Mouse (Mus musculus): ENCODE data around the gene Mettl27. TPM values are rescaled to one million over a fixed set of nuclear protein-coding genes. Genes with fewer than 3 reads are reported as not detected.

Mettl27 gene
- 1 to 10 TPM; 4.9 to 6.2 TPM for total RNA-seq (2021)
- long read RNA-seq, experiment 1, partial matches to known transcripts = 0 of 8 reads
- long read RNA-seq, experiment 1, other reads (novel, unspliced or antisense) = 4 of 8 reads
- long read RNA-seq, experiment 2, transcript Mettl27-201 (6 exons, 2,808 nt) = major isoform, 5 of 12 reads
- long read RNA-seq, experiment 2, partial matches to known transcripts = 1 of 12 reads
- long read RNA-seq, experiment 2, other reads (novel, unspliced or antisense) = 5 of 12 reads

- DNase-seq = peak; percentile 89
- intact Hi-C loops (cut with DNase I; ENCODE audit: low total_unique reads) = no loop called here
Measured at GRCm38 (mm10) chr5:134932179-134932902, at the start of gene Mettl27. Gene Mettl27, plus strand, starts transcription at chr5:134932368.

- DNase-seq = peak; percentile 42
- intact Hi-C loops (cut with DNase I; ENCODE audit: low total_unique reads) = no loop called here
Measured at GRCm38 (mm10) chr5:134883077-134883476, 49.1 kb upstream of the Mettl27 start.

GRCm38 (mm10) chr5:134887447-134888335, 44.5 kb upstream of the Mettl27 start:
- intact Hi-C loops (cut with DNase I; ENCODE audit: low total_unique reads) = no loop called here
- DNase-seq = peak; percentile 45

- intact Hi-C loops (cut with DNase I; ENCODE audit: low total_unique reads) = no loop called here
- no peak for DNase-seq
Measured at GRCm38 (mm10) chr5:134888505-134888904, 43.7 kb upstream of the Mettl27 start.

- DNase-seq = no peak
Measured at GRCm38 (mm10) chr5:134890601-134891054, 41.5 kb upstream of the Mettl27 start.

GRCm38 (mm10) chr5:134891552-134891951, 40.6 kb upstream of the Mettl27 start:
- intact Hi-C loops (cut with DNase I; ENCODE audit: low total_unique reads) = no loop called here
- DNase-seq = no peak

More at GRCm38 (mm10) chr5:134890601-134891054, 41.5 kb upstream of the Mettl27 start:
- intact Hi-C loops (cut with DNase I; ENCODE audit: low total_unique reads) = no loop called here

- no peak for DNase-seq
- intact Hi-C loops (cut with DNase I; ENCODE audit: low total_unique reads) = no loop called here
Measured at GRCm38 (mm10) chr5:134892717-134893116, 39.5 kb upstream of the Mettl27 start.

- intact Hi-C loops (cut with DNase I; ENCODE audit: low total_unique reads) = no loop called here
- peak; percentile 49 for DNase-seq
Measured at GRCm38 (mm10) chr5:134895291-134895690, 36.9 kb upstream of the Mettl27 start.

- peak; percentile 42 for DNase-seq
- intact Hi-C loops (cut with DNase I; ENCODE audit: low total_unique reads) = no loop called here
Measured at GRCm38 (mm10) chr5:134896965-134897364, 35.2 kb upstream of the Mettl27 start.

GRCm38 (mm10) chr5:134897596-134897995, 34.6 kb upstream of the Mettl27 start:
- DNase-seq = no peak
- intact Hi-C loops (cut with DNase I; ENCODE audit: low total_unique reads) = no loop called here

- intact Hi-C loops (cut with DNase I; ENCODE audit: low total_unique reads) = loop anchor here (5.0 kb wide), 1 partner anchor 154 kb away; the partner anchor contains the start of gene Eln
- DNase-seq = peak; percentile 26
Measured at GRCm38 (mm10) chr5:134901012-134901643, 31.0 kb upstream of the Mettl27 start.

GRCm38 (mm10) chr5:134901644-134902027, 30.5 kb upstream of the Mettl27 start:
- intact Hi-C loops (cut with DNase I; ENCODE audit: low total_unique reads) = loop anchor here (5.0 kb wide), 1 partner anchor 154 kb away; the partner anchor contains the start of gene Eln
- no peak for DNase-seq

- intact Hi-C loops (cut with DNase I; ENCODE audit: low total_unique reads) = loop anchor here (5.0 kb wide), 1 partner anchor 56 kb away; no protein-coding TSS in a partner anchor
- DNase-seq = no peak
Measured at GRCm38 (mm10) chr5:134906633-134907032, 25.5 kb upstream of the Mettl27 start, which contains the start of gene Tmem270. Gene Tmem270, minus strand, starts transcription at chr5:134906733.

- DNase-seq = peak; percentile 93
- intact Hi-C loops (cut with DNase I; ENCODE audit: low total_unique reads) = loop anchor here (5.0 kb wide), 1 partner anchor 55 kb away; no protein-coding TSS in a partner anchor
Measured at GRCm38 (mm10) chr5:134907135-134907534, 25.0 kb upstream of the Mettl27 start.

- no peak for DNase-seq
- intact Hi-C loops (cut with DNase I; ENCODE audit: low total_unique reads) = no loop called here
Measured at GRCm38 (mm10) chr5:134911901-134912300, 20.3 kb upstream of the Mettl27 start.

GRCm38 (mm10) chr5:134913352-134913751, 18.8 kb upstream of the Mettl27 start:
- no peak for DNase-seq
- intact Hi-C loops (cut with DNase I; ENCODE audit: low total_unique reads) = no loop called here

- DNase-seq = no peak
- intact Hi-C loops (cut with DNase I; ENCODE audit: low total_unique reads) = no loop called here
Measured at GRCm38 (mm10) chr5:134913753-134914152, 18.4 kb upstream of the Mettl27 start.

- no peak for DNase-seq
- intact Hi-C loops (cut with DNase I; ENCODE audit: low total_unique reads) = no loop called here
Measured at GRCm38 (mm10) chr5:134914510-134914909, 17.7 kb upstream of the Mettl27 start.

- intact Hi-C loops (cut with DNase I; ENCODE audit: low total_unique reads) = no loop called here
Measured at GRCm38 (mm10) chr5:134915311-134915710, 16.9 kb upstream of the Mettl27 start, which contains the start of gene Cldn13. Gene Cldn13, minus strand, starts transcription at chr5:134915526.

More at GRCm38 (mm10) chr5:134915311-134915710, 16.9 kb upstream of the Mettl27 start, which contains the start of gene Cldn13:
- no peak for DNase-seq
